Mouse (Mus musculus) spleen, embryonic (tissue): Measurements from ENCODE around the gene Cdk14.

Experiments used
- CTCF ChIA-PET: fragments of 350-600 bp; sonication (Branson Sonifier 250); formaldehyde crosslinking; loops from one replicate; lab custom pipeline; 2022; lab: Charles Lee

Gene Cdk14

DNA sequence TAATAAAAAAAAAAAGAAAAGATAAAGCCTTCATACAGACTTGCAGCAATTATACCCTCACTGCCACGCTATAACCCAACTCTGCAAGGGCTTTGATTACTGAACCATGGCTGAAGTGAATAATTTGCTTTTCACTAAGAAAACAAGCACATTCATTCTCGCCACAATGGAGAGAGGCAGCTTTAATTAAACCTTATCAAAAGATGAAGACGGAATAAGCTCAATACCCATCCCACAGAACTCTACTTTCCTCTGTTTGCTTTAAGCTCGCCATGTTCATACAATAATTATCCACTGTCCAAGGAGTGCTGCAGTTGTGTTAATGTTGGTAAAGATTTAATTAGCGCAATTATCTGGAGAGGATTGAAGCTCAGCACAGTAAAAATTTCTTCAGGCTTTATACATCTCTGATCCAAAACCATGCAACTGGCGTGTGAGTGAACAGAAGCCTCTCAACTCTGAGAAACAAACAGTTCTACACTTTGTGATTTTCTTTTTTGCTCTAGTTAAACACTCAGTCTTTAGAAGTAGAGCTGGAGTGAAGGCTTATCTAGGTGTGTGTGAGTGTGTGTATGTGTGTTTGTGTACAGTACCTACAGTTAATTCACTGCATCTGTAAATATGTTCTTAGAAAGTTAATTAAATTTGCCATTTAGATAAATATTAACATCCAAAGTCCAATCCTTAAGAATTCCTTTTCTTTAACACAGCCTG, 552.1 kb downstream of the Cdk14 start:
- CTCF ChIA-PET, result no interaction called here

DNA sequence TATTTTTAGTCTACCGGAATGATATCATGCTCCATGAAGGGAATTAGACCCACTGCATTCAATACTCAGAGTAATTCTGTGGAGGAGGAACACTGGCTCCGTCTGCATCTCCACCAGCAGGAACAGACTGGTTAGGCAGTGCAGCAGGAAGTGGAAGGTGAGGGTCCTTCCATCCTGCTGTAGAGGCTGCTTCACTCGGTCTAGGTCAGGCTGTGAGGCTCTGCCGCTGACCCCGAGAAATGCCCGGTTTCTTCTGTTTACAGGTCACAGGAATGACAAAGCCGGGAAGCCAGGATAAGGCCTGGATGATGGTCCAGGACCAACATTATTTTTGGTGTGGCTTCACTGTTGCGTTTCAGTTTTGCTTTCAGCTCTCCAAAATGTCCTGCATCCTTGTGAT, 553.2 kb downstream of the Cdk14 start:
- CTCF ChIA-PET, result no interaction called here

DNA sequence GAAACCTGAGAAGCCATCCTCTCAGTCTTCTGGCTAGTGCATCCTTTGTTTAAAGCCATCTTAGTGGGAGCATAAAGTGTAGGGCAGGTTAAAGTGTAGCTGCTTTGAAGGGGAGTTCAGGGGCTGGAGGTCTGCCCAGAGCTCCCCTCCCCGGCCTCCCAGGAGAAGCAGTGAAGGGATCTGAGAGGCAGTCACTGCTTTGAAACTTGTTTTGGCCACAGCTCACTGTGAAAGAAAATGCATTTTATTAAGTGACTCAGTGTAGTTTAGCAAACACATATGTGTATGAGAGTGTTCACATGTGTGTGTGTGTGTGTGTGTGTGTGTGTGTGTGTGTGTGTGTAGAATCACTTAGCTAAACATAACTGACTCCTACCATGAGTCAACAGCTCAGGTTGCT, 554.0 kb downstream of the Cdk14 start:
- CTCF ChIA-PET, result interaction anchor here (0.5 kb wide), 1 partner anchor 1385 kb away, joined by 4 read pairs; no protein-coding TSS in a partner anchor

DNA sequence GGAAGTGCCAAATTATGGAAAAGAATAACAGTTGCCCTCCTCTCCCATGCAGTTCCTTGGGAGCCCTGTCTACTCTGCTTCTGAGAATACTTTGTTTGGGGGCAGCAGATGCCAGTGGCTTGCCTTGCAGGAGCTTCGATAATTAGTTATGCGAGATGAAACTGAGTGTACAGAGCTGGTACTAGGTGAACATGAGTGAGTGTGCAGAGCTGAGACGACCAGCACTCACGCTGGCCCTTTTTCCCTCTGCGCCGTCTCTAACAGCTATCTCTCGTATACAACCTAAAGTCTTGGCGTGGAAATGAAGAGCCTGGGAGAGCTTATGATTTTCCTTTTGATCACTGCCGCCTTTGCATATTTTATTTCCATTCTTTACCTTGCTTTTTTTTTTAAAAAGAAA, 558.5 kb downstream of the Cdk14 start:
- CTCF ChIA-PET, result no interaction called here

DNA sequence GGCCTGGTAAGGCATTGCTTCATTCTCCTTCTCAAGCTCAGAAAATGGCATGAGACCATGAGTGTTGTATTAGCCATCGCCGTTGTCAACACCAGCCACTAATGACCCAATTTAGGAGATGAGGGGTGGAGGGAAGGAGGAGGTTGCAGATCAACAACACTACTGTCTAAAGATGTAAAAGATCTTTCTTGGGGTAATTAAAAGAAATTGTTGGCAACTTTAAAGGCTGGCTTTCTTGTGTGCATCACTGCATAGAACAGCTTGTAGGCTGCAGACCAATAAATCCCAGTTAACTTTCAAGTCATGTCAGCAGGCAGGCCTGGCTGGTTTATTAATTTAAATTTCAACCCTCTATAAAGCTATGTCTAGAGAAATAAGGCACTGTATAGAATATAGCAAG, 559.0 kb downstream of the Cdk14 start:
- CTCF ChIA-PET, result no interaction called here

DNA sequence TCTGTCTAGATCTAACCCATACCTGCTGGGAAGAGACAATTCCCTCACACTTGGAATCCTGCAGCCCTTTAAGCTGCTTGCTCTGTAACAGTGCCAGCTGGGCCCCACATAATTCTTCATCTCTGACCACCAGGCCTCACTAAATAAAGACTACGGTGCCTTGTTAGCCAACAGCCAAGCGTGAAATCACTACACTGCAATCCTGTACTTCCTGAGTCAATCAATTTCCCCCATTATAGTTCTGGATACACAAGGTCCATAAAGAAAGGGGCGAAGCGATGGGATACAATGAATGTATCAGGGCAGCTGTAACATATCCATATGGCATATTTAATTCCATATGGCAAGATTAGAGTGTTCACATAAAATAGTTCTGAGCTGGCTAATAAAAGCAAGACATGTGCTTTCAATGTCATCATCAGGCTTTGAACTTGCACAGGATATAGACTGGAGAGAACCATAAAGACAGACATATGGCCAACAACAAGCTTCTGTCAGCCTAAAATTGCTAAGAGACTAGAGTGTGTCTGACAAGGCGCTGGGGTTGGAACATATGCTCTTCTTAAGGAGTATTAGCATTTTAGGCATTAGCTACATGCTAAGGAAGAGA, 562.0 kb downstream of the Cdk14 start:
- CTCF ChIA-PET, result no interaction called here

DNA sequence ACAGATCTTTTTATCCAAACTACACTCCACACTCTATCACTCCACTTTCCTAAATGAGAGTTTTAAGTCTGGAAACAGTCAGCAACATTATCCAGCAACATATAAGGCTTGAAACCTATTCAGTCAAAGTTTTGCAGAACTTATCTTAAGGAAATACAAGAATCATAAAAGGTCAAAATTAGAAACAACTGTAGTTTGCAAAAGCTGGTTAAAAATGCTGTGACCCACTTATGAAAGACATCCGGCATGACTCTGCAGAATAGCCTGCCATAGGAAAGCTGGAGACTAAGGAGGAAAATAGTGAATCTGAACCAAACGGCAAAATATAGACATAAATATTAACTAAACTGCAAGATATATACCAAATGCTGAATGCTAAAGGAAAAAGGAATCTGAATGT, 566.6 kb downstream of the Cdk14 start:
- CTCF ChIA-PET, result no interaction called here

DNA sequence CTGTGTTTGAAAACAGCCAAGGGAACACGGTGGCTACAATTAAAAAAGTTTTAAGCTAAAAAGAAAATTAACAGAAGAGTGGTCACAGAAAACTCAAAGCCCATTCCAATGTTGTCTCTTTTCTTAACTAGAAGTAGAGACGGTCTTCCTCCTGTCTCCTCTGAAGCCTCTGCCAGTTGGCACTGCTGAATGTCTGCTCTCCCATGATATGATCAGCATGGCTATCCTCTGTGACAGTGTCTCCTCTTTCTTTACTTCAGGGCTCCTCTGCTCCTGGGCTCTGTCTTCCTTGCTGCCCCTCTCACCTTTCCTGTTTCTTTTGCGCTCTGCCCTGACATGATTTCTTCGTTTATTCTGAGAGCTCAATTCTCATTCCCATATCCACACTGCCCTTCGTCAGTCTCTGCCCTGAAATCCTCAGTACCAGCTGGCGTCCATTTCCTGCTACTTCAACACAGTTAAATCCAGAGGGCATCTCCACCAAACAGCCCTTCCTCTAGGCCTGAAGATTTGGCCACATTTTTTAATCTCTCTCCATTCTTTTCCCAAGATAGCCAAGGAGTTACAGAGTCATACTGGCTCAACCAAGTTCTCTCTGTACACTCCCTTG, 567.3 kb downstream of the Cdk14 start:
- CTCF ChIA-PET, result no interaction called here

DNA sequence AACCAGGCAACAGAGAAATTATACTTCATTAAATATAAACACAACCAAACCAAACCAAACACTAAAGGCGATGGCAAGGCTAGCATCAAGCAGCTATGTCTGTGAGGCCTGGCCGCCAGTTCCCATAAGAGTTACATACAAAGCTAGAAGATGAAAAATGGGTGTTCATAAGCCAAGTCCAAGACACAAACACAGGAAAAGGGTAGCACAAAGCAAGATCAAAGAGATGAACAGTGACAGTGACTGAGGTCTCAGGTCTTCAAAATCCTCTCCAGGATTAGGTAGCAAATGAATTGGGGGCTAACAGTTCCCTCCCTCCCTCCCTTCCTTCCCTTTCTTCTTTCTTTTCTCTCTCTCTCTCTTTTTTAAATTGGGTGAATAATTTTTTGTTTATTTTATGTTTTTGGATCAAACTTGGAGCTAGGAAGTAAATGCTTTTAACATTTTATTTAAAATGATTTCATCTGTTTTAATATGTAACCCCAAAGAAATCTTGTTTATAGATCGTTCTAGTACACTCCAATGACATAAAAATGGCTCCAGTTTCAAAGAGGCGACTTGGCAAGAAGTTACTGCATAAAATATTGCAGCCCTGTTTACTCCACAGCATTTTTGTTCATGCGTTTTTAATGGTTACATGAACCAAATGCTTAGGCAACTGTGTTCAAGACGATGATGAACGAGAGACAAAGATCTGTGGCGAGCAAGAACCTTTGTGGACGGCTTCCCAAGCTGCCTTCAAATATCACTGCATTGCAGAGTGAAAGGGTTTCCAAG, 568.0 kb downstream of the Cdk14 start:
- CTCF ChIA-PET, result no interaction called here

DNA sequence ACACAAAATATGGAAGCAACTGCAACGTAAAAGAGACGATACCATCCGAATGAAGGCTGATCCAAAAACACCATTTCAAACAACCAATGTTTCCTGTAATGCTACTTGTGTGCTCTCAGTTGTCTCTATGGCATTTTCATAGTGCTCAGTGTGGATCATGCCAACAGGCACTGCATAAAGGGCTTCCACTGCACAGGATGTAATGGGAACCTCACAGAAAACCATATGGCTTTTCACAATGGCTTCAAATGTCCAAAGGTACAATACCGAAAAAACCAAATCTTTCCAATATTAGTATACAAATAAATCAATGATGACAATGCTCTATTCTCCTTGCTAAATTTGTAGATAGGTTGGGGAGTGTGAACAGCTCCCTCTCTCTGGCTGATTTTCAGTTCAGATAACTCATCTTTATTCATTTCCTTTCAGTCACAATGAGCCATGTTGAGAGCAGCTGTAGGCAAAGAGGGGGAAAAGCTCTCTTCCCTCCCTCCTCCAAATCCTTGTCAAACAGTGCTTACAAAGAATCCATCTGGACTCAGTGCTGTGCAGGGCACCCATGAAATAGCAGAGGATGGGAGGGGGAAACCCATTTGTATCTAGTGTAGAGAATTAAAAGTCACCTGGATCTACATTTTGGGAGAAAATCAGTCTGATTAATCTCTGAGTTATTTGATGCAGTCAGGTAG, 568.7 kb downstream of the Cdk14 start:
- CTCF ChIA-PET, result no interaction called here

DNA sequence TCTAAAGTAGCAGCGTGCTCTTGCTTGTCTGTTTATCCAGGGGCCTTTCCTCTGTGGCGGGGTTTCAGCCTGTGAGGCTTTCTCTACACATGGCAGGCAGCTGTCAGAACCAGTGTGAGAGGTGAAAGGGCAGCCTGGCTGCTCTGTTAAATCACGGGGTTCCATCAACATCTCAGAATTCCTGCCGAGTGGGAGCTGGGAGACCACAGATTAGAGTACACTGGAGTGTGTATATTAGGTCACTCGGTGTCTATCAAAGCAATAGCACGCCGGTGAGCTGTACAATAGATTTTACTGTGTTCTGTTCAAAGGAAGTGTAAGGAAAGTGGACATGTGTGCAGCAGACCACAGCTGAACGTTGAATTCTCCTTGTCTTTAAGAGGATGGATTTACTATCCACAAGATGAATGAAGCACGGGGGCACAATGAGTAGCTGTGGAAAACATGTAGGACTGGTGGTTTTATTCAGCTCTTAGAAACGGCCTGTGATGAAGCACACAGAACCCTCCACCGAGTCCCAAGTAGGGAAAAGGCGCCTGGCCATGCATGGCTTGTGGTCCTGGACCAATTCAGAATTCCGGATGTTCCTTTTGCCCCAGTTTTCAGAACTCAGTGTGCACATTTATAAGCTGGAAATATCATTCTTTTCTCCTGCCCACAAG, 585.2 kb downstream of the Cdk14 start:
- CTCF ChIA-PET, result no interaction called here

DNA sequence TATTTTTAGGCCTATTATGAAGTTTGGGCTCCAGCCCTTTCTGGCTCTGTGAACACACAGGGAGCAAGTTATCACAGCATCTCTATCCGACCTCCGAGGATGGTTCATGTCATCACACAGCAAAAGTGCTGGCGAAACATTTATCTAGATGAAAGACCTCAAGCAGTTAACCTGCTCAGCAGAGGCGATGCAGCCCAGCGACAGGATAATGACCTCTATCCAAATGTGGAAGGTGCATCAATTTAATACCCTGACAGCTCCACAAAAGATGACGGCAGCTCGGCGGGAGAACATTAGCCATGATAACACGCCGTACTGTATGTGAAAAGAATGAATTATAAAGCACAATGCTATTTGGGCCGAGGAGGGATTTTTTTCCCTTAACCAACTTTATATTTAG, 586.2 kb downstream of the Cdk14 start:
- CTCF ChIA-PET, result no interaction called here

DNA sequence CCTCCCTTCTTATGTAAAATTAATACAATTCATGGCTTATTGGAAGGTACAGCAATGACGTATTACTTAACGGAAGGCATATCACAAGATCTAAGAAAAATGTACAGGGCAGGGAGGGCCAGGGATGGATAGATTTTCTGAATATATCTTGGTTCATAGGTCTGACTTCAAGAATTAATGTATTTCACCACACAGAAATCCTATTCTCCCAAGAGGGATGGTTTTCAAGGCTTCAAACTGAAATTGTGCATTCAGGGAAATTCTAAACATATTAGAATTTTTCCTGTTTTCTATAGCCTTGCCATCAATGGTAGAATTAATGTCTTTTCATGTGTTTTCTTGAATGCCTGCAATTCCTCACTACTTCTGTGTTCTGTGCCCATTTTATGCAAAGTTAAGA, 593.2 kb downstream of the Cdk14 start:
- CTCF ChIA-PET, result no interaction called here

DNA sequence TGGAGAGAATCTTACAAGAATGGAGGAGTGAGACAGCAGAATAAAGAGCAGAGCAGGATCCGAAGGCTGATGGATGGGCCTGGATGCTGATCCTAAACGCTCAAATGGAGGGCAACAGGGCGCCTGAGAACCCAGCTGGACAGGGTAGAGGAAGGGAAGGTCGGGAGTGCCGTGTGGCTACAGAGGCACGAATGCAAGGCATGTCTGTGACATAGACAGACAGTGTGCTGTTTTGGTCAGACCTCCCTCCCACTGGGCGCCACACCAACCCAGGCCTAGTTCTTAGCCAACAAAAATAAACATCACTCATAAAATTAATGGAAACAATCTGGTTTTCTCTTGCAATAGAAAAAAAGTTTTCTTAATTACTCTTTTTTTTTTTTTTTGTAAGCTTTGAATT, 594.2 kb downstream of the Cdk14 start:
- CTCF ChIA-PET, result no interaction called here

DNA sequence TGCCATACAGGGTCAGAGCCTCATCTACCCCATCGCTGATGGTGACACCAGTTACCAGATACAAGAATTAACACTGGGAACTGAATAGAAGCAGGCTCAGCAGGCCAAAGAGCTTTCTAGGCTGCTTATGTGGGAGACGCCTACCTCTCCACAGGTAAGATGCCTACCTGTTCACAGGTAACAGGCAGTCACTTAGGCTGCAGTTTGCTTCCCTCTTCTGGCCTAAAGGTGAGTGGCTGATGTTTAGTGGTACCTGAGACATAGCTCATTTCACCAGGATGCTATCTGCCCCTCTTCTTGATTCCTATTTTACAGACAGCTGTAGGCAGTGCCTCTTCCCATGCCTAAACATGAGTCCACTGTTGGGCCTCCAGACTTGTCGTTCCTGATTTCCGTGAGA, 595.0 kb downstream of the Cdk14 start:
- CTCF ChIA-PET, result no interaction called here

DNA sequence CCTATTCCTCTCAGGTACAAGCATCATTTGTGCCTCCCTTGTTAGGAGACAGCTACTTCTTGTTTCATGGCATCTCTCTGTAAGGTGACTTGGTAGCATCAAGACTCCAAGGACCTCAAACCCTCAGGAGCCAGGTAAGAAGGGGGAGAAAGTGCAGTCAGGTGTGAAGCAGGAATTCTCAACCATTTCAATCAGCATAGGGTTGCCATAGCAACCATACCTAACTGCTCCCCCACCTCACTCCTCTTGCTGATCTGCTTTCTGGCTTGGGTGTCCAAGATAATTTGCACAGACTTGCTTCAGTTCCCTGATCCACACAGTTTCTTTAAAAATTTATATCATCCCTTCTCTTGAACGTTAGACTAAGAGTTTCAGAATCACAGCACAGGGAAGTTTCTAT, 595.9 kb downstream of the Cdk14 start:
- CTCF ChIA-PET, result no interaction called here

DNA sequence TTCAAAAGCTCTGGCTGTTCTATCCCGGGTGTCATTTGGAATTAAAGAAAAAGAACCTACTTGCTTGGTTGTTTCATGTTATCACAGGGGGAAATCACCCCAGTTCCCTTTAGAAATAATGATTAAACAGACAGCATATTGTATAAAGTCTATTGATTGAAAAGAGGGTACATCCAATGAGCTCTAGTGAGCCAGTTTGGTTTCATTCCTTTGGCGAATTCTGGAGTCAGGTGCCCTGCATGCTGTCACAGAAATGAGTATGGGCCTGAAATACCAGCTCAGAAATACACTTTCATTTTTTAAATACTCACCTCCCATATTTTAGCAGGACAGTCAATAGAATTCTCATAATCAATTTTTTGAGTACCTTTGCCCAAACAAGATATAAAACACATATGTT, 598.1 kb downstream of the Cdk14 start:
- CTCF ChIA-PET, result no interaction called here

DNA sequence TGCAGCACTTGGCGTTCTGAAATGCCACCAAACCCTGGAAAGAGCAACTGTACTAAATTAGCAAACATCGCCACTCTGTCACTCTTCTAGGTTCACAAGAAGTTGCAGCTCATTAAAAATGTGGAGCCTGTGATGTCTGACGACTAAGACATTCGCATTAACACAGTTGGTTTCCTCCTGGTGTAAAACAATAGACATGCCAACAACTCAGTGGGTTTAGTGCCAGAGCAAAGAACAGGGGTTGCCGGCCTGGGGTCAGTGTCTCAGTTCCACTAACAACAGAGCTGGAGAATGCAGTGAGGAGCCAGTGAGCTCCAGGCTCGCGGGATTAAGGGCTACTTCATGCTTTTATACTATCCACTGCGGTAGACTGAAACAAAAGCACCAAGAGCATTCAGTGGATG, 598.7 kb downstream of the Cdk14 start:
- CTCF ChIA-PET, result no interaction called here

DNA sequence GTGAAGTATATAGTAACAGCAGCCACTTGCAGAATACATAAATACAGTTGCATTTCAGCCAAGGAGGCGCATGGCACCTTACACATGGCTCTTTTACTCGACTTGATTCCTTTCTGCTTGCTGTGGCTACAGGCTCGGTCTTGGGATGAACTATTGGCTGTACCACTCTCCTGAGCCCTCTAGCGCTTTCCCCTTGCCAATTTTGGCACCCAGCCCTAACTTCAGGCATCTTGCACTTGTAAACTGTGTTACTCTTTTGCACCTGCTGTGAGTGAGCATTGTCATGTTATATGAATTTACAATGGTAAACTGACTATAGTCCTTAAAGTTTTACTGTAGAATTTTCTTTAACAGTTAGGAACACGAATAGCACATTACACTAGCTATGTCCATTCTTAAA, 603.1 kb downstream of the Cdk14 start:
- CTCF ChIA-PET, result no interaction called here

DNA sequence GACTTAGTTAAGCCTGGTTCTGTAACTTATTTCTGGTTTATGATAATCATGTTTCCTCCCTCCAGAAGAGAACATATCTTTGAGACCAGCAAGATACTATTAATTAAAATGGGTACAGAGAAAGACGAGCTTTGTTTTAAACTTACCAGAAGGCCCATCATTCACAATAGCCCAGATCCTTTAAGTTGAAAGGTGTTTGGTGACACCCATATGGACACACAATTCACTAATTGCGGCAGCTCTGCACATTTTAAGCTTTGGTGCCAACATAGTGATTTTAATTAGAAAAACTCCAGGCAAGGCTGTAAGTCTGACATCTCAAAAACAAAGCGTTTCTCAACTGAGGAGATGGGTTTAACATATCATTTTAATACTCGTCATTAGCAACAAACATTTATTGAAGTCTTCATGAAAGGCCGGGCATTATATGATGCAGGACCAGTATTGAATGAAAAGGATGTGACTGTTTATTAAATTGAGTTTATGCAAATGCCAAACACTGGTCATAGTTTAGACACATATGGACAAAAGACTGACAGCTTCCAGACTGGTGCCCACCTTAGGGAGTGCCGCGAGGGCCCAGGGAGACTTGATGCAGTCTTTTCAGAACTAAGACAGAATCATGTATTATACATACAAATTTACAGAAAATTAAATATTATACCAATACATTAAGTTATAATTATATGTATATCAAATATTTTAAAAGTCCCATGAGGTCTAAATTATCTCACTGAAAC, 605.5 kb downstream of the Cdk14 start:
- CTCF ChIA-PET, result interaction anchor here (0.7 kb wide), 1 partner anchor 1769 kb away, joined by 4 read pairs; no protein-coding TSS in a partner anchor

DNA sequence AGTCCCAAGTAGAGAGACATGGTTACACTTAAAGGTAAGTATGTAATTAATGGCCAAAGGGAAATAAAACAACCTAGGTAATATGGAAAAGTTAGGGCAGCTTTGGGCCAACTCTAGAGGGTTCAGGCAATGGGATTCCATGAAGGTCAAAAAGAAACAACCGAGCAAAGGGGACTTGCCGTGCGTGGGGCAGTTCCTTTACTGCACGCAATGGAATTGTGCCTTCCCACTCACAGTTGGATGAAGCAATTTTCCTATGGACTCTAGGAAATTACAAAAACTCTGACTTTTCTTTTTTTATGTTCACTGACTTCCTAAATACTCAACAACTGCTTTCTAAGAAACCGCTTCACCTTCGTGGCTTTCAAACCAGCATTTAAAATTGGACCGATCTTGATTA, 606.8 kb downstream of the Cdk14 start:
- CTCF ChIA-PET, result no interaction called here
